Mouse (Mus musculus): ENCODE results near the gene H2-Q2. TPM values are rescaled to one million over a fixed set of nuclear protein-coding genes. Genes with fewer than 3 reads are reported as not detected.
"Not testable (repeated sequence)": the region's sequence is repeated elsewhere in the genome, so short reads cannot be mapped to it uniquely, and the experiment has no call there.

Gene H2-Q2
- polyA plus RNA-seq (2016; fragmentation: Nextera tagmentation; extraction: Ambion mirVana): 0.79 and 0.80 TPM in 2 replicates

DNA sequence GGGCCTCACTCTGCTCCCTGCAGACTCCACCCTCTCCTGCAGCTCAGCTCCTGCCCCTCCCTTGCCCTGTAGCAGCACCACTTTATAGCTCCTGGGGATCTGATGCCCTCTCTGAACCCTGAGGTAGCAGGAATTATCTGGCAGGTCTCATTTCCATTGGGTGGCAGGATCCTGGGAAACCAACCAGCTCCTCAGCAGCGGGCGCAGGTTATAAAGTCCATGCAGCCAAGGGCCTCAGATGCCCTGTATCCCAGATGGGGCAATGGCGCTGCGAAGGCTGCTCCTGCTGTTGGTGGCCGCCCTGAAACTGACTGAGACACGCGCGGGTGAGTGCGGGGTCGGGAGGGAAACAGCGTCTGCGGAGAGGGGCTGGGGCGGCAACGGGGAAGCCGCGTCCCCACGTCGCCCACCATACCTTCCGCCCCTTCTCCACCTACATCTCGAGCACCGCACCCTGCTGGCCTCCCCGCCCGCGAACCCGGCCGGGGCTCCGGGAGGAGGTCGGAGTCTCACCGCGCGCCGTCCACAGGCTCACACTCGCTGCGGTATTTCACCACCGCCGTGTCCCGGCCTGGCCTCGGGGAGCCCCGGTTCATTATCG lies at the start of gene H2-Q2:
H2-Q2 (plus strand) TSS at position 172 of the 601 bp plus-strand sequence.
- Histone ChIP-seq H3K9me3 (replicated peaks) (no peaks in the 10 kb centered on the region), H3K27ac (no peak within 1 kb of the TSS), H3K4me3 (peak within 1 kb of the TSS; percentile 49), H3K36me3 (no peaks in the 10 kb centered on the region), H3K27me3 (ENCODE audit: low read depth, poor library complexity, severe bottlenecking) (peaks cover 64% of the 10 kb centered on the region), H3K4me1 (peaks cover 12% of the 10 kb centered on the region)
- peak; percentile 37 for DNase-seq (ENCODE audit: low spot score)
- WGBS: under 1% methylated on average over 40 of the region's 40 CpGs

DNA sequence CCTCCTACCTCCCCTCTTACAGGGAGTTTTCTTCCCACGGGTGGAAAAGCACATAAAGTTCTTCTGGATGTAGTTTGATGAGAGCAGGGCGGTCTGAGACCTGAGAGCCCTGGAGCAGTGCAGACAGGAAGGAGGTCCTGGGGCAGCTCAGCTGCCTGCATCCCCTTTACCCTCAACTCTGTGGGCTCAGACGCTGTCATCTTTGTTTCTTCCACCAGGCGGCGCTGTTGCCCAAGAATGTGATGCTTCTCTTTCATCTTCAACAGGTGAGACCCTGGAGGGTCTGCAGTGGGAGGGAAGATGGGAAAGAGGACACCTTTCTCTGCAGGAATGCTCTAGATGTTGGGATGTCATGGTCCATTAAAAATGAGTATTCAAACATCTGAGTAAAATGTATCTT lies 46.2 kb upstream of the H2-Q2 start:
- H3K4me1 ChIP-seq; H3K36me3 ChIP-seq; H3K9me3 ChIP-seq (replicated peaks); H3K27ac ChIP-seq; H3K27me3 ChIP-seq (ENCODE audit: low read depth, poor library complexity, severe bottlenecking); H3K4me3 ChIP-seq: not testable (repeated sequence)
- whole genome bisulfite sequencing: 2% methylated on average over 5 of the region's 5 CpGs
- peak; percentile 69 for DNase-seq (ENCODE audit: low spot score)

DNA sequence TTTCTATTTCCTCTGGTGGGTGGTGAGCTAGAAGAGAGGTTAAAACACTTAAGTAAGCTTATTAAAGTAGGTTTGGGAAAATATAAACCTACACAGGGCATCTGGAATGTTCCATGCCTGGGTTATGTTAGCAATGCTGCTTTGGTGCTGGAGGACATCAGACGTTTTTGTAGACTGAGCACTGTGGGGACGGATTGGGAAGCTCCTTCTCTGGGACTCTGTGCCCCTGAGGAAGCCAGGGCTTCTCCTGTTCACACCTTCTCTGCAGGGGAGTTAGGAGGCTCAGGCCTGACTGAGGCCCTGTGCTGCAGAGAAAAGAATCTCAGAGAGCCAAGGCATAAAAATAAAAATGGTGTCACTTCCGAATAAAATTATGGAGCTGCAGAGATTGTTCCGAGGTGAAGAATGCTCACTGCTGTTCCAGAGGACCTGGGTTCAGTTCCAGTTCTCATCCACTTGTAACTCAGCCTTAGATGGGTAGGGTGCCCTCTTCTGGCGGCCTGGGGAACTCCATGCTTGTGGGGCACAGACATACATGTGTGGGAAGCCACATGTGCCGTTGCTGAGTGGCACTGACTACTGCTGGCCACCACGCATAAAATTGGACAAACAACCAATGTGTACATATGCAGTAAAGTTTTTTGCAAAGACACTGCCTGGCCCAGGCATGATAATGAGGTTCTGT lies 41.6 kb upstream of the H2-Q2 start:
- not testable (repeated sequence) for H3K4me1 ChIP-seq; H3K27ac ChIP-seq; H3K27me3 ChIP-seq (ENCODE audit: low read depth, poor library complexity, severe bottlenecking); DNase-seq (ENCODE audit: low spot score); H3K9me3 ChIP-seq (replicated peaks); H3K36me3 ChIP-seq; H3K4me3 ChIP-seq
- 88% methylated on average over 7 of the region's 7 CpGs for WGBS

DNA sequence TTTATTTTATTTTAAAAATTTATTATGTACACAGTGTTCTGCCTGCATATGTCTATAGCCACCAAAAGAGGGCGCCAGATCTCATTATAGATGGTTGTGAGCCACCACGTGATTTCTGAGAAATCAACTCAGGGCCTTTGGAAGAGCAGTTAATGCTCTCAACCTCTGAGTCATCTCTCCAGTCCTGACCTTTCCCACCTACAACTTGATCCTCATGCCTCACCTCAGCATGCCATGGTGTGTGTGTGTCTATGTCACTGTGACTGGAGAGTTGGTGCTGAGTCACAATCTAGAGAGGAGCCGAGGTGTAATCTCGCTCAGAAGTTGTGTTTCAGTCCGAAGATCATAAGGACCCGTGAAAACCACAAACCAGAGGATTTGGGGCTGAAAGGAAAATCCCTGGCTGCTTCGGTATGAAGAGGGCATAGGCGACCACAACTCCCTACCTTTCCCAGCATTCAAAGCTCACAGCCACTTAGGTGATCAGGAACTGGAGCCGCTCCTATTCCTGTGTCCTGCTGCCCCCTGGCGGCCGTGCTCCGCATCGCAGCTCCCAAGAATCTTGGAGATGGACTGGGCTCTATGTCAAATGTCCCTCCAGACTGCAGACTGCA lies 40.3 kb upstream of the H2-Q2 start:
- peak; percentile 88 for DNase-seq (ENCODE audit: low spot score)
- 0 out of 2 replicates have a peak, but pooled peaks cover 4% of the 10 kb centered on the region for H3K27me3 ChIP-seq (ENCODE audit: low read depth, poor library complexity, severe bottlenecking)
- 26% methylated on average over 13 of the region's 13 CpGs for WGBS
- H3K4me1 ChIP-seq: no peaks in the 10 kb centered on the region
- no peaks in the 10 kb centered on the region for H3K9me3 ChIP-seq (replicated peaks)
- no peak overlapping the region for H3K4me3 ChIP-seq
- no peak overlapping the region for H3K27ac ChIP-seq
- H3K36me3 ChIP-seq: no peaks in the 10 kb centered on the region

DNA sequence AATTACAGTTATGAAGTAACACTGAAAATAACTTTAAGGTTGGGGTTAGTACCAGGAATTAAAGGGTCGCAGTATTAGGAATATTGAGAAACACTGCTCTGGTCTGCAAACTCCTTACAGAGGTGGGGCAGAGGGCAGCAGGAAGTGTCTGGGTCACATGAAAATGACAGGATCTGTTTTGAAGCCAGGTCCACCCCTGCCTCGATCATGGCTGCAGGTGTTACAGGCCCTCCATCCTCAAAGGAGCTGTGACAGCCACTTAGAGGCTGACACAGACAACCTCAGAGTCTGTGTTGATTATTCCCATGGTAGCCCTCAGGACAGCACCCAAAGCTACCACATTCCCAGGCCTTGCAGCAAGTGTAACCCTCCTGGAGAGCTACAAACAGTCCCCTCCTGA lies 38.8 kb upstream of the H2-Q2 start:
- H3K36me3 ChIP-seq: no peaks in the 10 kb centered on the region
- peaks cover 11% of the 10 kb centered on the region; the same call in 1 of the 2 replicates for H3K27me3 ChIP-seq (ENCODE audit: low read depth, poor library complexity, severe bottlenecking)
- H3K27ac ChIP-seq: no peak overlapping the region
- no peaks in the 10 kb centered on the region for H3K4me1 ChIP-seq
- H3K4me3 ChIP-seq: no peak overlapping the region
- no peaks in the 10 kb centered on the region for H3K9me3 ChIP-seq (replicated peaks)
- WGBS: 83% methylated on average over 2 of the region's 2 CpGs
- no peak for DNase-seq (ENCODE audit: low spot score)

DNA sequence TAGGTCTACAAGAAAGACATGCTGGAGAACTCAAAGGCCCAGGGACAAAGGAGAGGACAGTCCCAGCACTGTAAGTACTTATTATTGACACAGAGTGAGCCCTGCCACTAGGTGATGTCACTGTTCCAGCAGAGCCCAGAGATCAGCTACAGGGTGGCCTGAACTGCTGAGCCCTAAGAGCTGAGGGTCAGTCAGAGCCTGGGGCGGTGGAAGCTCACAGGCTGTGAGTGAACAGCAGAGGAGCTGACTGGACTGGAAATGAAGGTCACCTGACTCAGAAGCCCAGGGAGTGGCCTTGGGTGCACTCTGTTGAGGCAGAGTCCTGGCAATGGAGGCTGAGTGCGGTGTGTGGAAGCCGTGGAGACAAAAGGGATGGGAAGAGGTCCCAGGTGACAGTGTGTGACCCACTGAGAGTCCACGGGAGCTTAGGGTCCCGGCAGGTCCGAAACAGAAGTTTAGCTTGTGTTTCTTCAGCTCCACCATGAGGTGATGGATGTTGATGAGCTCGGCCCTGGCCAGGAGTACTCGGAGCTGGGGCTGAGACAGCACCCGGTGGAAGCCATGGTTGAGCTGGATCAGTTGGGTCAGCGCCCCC lies 38.2 kb upstream of the H2-Q2 start:
- Histone ChIP-seq H3K36me3 (no peaks in the 10 kb centered on the region), H3K27ac (no peak overlapping the region), H3K4me1 (no peaks in the 10 kb centered on the region), H3K9me3 (replicated peaks) (no peaks in the 10 kb centered on the region), H3K4me3 (no peak overlapping the region), H3K27me3 (ENCODE audit: low read depth, poor library complexity, severe bottlenecking) (peaks cover 17% of the 10 kb centered on the region; the same call in 1 of the 2 replicates)
- 83% methylated on average over 10 of the region's 10 CpGs for WGBS
- no peak for DNase-seq (ENCODE audit: low spot score)

DNA sequence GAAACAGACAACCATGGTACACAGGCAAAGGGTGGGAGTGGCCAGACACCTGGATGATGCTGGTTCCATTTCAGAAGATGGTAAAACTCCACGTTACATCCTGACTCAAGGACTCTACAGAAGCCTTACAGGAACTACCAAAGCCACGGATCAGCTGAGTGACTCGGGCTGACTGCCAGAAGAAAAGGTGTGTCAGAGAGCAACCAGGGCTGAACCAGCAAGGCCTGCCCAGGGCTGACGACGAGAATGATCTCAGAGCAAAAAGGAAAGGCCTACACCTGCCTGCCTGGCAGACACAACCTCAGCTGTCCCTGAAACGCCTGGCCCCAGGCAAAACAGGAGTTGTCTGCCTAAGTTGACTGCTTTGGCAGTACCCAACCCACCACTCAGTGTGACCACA lies 37.6 kb upstream of the H2-Q2 start:
- Histone ChIP-seq H3K9me3 (replicated peaks) (no peaks in the 10 kb centered on the region), H3K4me1 (no peaks in the 10 kb centered on the region), H3K27ac (no peak overlapping the region), H3K27me3 (ENCODE audit: low read depth, poor library complexity, severe bottlenecking) (peaks cover 17% of the 10 kb centered on the region; the same call in 1 of the 2 replicates), H3K36me3 (no peaks in the 10 kb centered on the region), H3K4me3 (no peak overlapping the region)
- no peak for DNase-seq (ENCODE audit: low spot score)
- 83% methylated on average over 6 of the region's 6 CpGs for WGBS

DNA sequence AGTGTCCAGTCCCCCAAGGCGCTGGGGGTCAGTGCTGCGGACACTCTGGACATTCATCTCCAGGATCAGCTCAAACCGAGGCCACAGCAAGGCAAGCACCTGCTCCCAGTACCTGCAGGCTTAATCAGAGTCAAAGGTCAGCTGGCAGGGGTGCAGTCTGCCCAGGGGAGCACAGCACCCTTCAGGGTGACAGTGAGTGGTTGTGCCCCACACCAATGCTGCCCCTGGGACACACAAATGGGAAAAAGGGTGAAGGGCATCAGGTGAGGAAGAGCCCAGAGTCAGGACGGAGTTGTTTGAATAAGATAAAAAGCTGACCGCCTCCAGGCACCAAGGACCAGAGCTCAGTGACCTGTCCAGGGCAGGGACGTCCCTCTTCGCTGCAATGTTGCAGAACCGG lies 37.1 kb upstream of the H2-Q2 start:
- DNase-seq (ENCODE audit: low spot score); H3K9me3 ChIP-seq (replicated peaks); H3K4me1 ChIP-seq; H3K27ac ChIP-seq; H3K4me3 ChIP-seq; H3K36me3 ChIP-seq: not testable (repeated sequence)
- 82% methylated on average over 8 of the region's 8 CpGs for WGBS
- peaks cover 17% of the 10 kb centered on the region; the same call in 1 of the 2 replicates for H3K27me3 ChIP-seq (ENCODE audit: low read depth, poor library complexity, severe bottlenecking)

DNA sequence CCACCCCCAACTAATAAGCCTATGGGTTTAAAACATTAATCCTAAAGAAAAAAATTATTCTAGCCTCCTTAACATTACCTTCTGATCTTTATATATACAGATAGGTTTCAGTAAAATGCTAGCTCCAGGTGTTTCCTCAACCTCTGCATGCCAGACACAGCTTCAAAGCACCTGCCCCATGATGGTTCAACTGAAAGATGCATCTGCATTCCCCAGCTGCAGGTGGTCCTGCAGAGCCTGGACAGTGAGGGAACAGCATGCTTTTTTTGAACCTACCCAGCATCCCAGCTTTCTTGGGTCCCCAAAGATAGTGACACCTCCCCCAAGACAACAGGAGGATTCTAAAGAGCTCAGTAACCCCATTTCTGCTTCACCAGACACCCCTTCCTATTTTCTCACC lies 23.4 kb upstream of the H2-Q2 start:
- Histone ChIP-seq H3K36me3 (no peaks in the 10 kb centered on the region), H3K4me3 (no peak overlapping the region), H3K4me1 (peaks cover 9% of the 10 kb centered on the region), H3K9me3 (replicated peaks) (no peaks in the 10 kb centered on the region), H3K27me3 (ENCODE audit: low read depth, poor library complexity, severe bottlenecking) (peaks cover 63% of the 10 kb centered on the region), H3K27ac (no peak overlapping the region)
- no peak for DNase-seq (ENCODE audit: low spot score)

DNA sequence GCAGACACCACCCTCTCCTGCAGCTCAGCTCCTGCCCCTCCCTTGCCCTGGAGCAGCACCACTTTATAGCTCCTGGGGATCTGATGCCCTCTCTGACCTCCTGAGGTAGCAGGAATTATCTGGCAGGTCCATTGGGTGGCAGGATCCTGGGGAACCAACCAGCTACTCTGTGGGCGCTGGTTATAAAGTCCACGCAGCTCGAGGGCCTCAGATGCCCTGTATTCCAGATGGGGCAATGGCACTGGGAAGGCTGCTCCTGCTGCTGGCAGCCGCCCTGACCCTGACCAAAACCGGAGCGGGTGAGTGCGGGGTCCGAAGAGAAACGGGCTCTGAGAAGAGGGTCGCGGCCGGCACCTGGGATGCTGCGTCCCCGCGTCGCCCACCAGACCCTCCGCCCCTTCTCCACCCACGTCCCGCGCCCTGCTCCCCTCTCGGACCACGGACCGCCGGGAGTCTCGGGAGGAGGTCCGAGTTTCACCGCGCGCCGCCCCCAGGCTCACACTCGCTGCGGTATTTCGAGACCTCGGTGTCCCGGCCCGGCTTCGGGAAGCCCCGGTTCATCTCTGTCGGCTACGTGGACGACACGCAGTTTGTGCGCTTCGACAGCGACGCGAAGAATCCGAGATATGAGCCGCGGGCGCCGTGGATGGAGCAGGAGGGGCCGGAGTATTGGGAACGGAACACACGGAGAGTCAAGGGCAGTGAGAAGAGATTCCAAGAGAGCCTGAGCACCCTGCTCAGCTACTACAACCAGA lies 21.5 kb upstream of the H2-Q2 start, which contains the start of gene H2-Q1:
H2-Q1 (plus strand) TSS at position 79 of the 755 bp plus-strand sequence.
- peak within 1 kb of the TSS; percentile 45 for H3K4me3 ChIP-seq
- DNase-seq (ENCODE audit: low spot score): peak; percentile 43

DNA sequence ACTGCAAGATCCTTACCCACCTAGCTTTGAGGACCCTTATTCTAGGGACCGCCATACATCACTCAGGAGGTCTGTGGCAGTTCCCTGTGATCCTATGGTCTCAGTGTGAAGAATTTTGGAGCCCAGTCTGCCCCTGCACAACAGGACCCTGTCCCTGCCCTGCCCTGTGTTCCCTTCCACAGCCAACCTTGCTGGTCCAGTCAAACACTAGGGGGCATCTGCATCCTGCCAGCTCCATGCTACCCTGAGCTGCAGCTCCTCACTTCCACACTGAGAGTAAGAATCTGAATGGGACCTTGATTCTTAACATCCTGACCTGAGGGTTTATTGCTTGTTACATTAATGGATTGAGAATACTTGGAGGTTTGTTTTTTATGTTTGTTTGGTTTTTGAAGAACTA lies 16.9 kb upstream of the H2-Q2 start:
- not testable (repeated sequence) for H3K9me3 ChIP-seq (replicated peaks); H3K27ac ChIP-seq; DNase-seq (ENCODE audit: low spot score); H3K4me1 ChIP-seq; H3K4me3 ChIP-seq; H3K36me3 ChIP-seq
- peaks cover 37% of the 10 kb centered on the region for H3K27me3 ChIP-seq (ENCODE audit: low read depth, poor library complexity, severe bottlenecking)
- 71% methylated on average over 1 of the region's 1 CpGs for WGBS

More for the DNA sequence above, 21.5 kb upstream of the H2-Q2 start, which contains the start of gene H2-Q1:
- Histone ChIP-seq H3K36me3 (no peaks in the 10 kb centered on the region), H3K9me3 (replicated peaks) (no peaks in the 10 kb centered on the region), H3K27me3 (ENCODE audit: low read depth, poor library complexity, severe bottlenecking) (peaks cover 65% of the 10 kb centered on the region), H3K4me1 (peaks cover 9% of the 10 kb centered on the region), H3K27ac (no peak within 1 kb of the TSS)
- 2% methylated on average over 55 of the region's 55 CpGs for WGBS

DNA sequence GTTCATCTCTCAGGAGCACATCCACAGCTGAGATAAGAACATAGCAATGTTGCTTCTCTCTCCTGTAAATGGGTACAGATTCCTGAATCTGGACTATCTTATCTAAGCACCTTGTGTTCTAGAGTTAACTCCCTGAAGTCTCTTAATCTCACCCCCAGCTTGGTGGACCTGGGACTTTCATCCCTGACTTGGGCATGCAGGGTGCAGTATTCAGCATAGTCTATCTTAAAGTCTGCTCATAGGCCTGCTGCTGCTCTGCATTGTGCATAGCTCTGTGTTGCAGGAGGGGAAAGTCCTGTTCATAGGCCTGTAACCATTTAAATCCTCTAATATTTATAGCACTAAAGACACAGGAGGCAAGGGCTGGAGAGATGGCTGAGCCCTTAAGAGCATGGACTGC lies 16.0 kb upstream of the H2-Q2 start:
- DNase-seq (ENCODE audit: low spot score); H3K4me1 ChIP-seq; H3K36me3 ChIP-seq; H3K9me3 ChIP-seq (replicated peaks); H3K27ac ChIP-seq; H3K4me3 ChIP-seq: not testable (repeated sequence)
- peaks cover 28% of the 10 kb centered on the region for H3K27me3 ChIP-seq (ENCODE audit: low read depth, poor library complexity, severe bottlenecking)
